Comparison of ENCODE assay signal across 30 mouse cellular contexts in the genomic region with DNA sequence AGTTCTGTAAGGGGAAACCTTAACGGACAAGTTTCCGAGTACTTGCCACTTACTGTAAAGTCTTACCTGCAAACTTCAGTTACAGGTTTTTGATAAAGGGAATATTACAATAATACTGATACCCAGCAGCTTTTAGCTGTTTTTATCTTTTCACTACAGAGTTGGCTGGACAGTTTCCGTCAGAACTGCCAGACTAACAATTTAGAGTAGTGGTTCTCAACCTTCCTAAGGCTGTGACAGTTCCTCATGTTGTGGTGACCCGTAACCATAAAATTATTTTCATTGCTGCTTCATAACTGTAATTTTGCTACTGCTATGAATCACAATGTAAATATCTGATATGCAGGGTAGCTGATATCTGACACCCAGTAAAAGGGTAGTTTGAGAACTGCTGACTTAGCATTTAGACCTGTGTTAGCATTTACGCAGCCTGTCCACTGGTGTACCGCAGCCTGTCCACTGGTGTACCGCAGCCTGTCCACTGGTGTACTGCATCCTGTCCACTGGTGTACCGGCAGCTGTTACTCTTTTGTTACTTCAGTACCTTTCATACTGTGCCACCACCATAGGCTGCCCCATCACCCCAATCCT.
DNase-seq lines count a peak whose midpoint lies in the region; ATAC-seq and TF ChIP-seq lines count a peak whose summit lies in the region.
"Had no signal": no experiment of that assay in that cellular context is flagged by ENCODE, and none has a peak within 500 bp of the region (broad histone marks: within the 10 kb centered on the region; RNA-seq: fewer than 3 reads in every experiment).

No protein-coding gene starts in this region.

- H3K9me3 ChIP-seq in stomach, postnatal 0 days (ENCODE audit: control insufficient read depth, low read length) = no peaks in the 10 kb centered on the region
- no peaks in the 10 kb centered on the region for H3K9me3 ChIP-seq in heart, embryonic 12.5 days (replicated peaks)
- H3K9me3 ChIP-seq: forebrain, embryonic 13.5 days; G1E; kidney, embryonic 15.5 days; limb, embryonic 12.5 days; liver, embryonic 15.5 days; lung, embryonic 15.5 days; neural tube, embryonic 15.5 days had no signal

- WGBS in stomach, postnatal 0 days = 63% methylated on average over 8 of the region's 8 CpGs
- 84% methylated on average over 8 of the region's 8 CpGs for WGBS in heart, embryonic 12.5 days

- no peak overlapping the region for H3ac ChIP-seq in C2C12 (ENCODE audit: control insufficient read depth, insufficient read length, low read depth)

- DNase-seq in CD4-positive, CD25-positive, alpha-beta regulatory T cell, adult 2 months (ENCODE audit: low read depth, low spot score) = peak; percentile 40
- no peak for DNase-seq in stomach, postnatal 0 days (ENCODE audit: low spot score)
- no peak for DNase-seq in right cerebral cortex, adult 2 months (ENCODE audit: low spot score in 2 of 2)
- DNase-seq: adrenal gland, postnatal 14 days; cerebellum, adult 11 months; cerebellum, adult 9-11 months; gastrocnemius, postnatal 14 days; heart, adult 18-20 months; kidney, adult 11 months; kidney, postnatal 25 days; lung, postnatal 36 days; retina, postnatal 1 day; spleen, adult 18-20 months; thymus, adult 18-20 months; thymus, postnatal 36 days had no signal

- TF ChIP-seq CTCF in C2C12 (IDR thresholded peaks at IDR 0.05; ENCODE audit: control insufficient read depth, insufficient read depth, insufficient read length) = no peak
- no peak for TF ChIP-seq CTCF in stomach, postnatal 0 days (IDR thresholded peaks at IDR 0.05; ENCODE audit: low read depth)

- no peak overlapping the region for H3K9ac ChIP-seq in stomach, postnatal 0 days (ENCODE audit: low read length)
- H3K9ac ChIP-seq in heart, embryonic 12.5 days = no peak overlapping the region
- H3K9ac ChIP-seq: forebrain, embryonic 13.5 days; hindbrain, embryonic 14.5 days; kidney, embryonic 15.5 days; limb, embryonic 12.5 days; liver, embryonic 15.5 days; lung, embryonic 15.5 days; neural tube, embryonic 15.5 days had no signal

- no peaks in the 10 kb centered on the region for H3K79me2 ChIP-seq in C2C12 (ENCODE audit: control insufficient read depth, insufficient read depth)

- no peaks in the 10 kb centered on the region for H3K79me3 ChIP-seq in C2C12 (ENCODE audit: low read depth)

- ATAC-seq in activated CD4-positive, CD25-positive, alpha-beta regulatory T cell, adult 4 months = peak; percentile 34
- ATAC-seq in stomach, postnatal 0 days (ENCODE audit: low FRiP score, low TSS enrichment) = peak; percentile 42; the same call in 1 of the 2 replicates
- no peak for ATAC-seq in heart, embryonic 12.5 days (ENCODE audit: insufficient number of reproducible peaks, low FRiP score)
- ATAC-seq: forebrain, embryonic 13.5 days; Patski had no signal

- no peak for TF ChIP-seq EP300 in stomach, postnatal 0 days (optimal IDR thresholded peaks at IDR 0.05)

- H3K27me3 ChIP-seq in C2C12 (ENCODE audit: control insufficient read depth, insufficient read depth, insufficient read length) = no peaks in the 10 kb centered on the region
- H3K27me3 ChIP-seq in stomach, postnatal 0 days (ENCODE audit: control insufficient read depth, insufficient read depth, low read length) = no peaks in the 10 kb centered on the region
- H3K27me3 ChIP-seq in heart, embryonic 12.5 days (replicated peaks) = no peaks in the 10 kb centered on the region
- H3K27me3 ChIP-seq: forebrain, embryonic 13.5 days; kidney, embryonic 15.5 days; limb, embryonic 12.5 days; liver, embryonic 15.5 days; neural tube, embryonic 15.5 days; Patski had no signal

- no peaks in the 10 kb centered on the region; the same call in 1 of the 2 replicates for H3K4me1 ChIP-seq in stomach, postnatal 0 days (replicated peaks; ENCODE audit: control insufficient read depth, insufficient read depth)
- 0 out of 2 replicates have a peak, but pooled peaks cover 5% of the 10 kb centered on the region for H3K4me1 ChIP-seq in heart, embryonic 12.5 days (replicated peaks)
- H3K4me1 ChIP-seq: forebrain, embryonic 13.5 days; kidney, embryonic 15.5 days; limb, embryonic 12.5 days; neural tube, embryonic 15.5 days had no signal

- H3K4me2 ChIP-seq in stomach, postnatal 0 days (replicated peaks; ENCODE audit: low read depth) = no peak overlapping the region
- no peak overlapping the region for H3K4me2 ChIP-seq in heart, embryonic 12.5 days
- H3K4me2 ChIP-seq: forebrain, embryonic 13.5 days; heart, embryonic 11.5 days; hindbrain, embryonic 14.5 days; kidney, embryonic 15.5 days; limb, embryonic 12.5 days; liver, embryonic 15.5 days; lung, embryonic 15.5 days; neural tube, embryonic 15.5 days had no signal

- H3K27ac ChIP-seq in stomach, postnatal 0 days (replicated peaks) = no peak overlapping the region
- no peak overlapping the region for H3K27ac ChIP-seq in heart, embryonic 12.5 days (ENCODE audit: poor library complexity, severe bottlenecking)
- H3K27ac ChIP-seq: forebrain, embryonic 13.5 days; hindbrain, embryonic 14.5 days; kidney, embryonic 15.5 days; layer of hippocampus, adult 2 months; left cerebral cortex, adult 2 months; limb, embryonic 12.5 days; liver, embryonic 15.5 days; lung, embryonic 15.5 days; neural tube, embryonic 15.5 days had no signal

- H3K36me3 ChIP-seq in C2C12 (ENCODE audit: control insufficient read depth, insufficient read depth) = no peaks in the 10 kb centered on the region
- H3K36me3 ChIP-seq in stomach, postnatal 0 days (ENCODE audit: control insufficient read depth, insufficient read depth, low read length) = no peaks in the 10 kb centered on the region
- H3K36me3 ChIP-seq in heart, embryonic 12.5 days = no peaks in the 10 kb centered on the region
- H3K36me3 ChIP-seq: kidney, embryonic 15.5 days; limb, embryonic 12.5 days; liver, embryonic 15.5 days; lung, embryonic 15.5 days; neural tube, embryonic 15.5 days had no signal

- no peak overlapping the region for H3K4me3 ChIP-seq in C2C12 (ENCODE audit: insufficient read depth, poor library complexity, severe bottlenecking)
- no peak overlapping the region for H3K4me3 ChIP-seq in stomach, postnatal 0 days (ENCODE audit: low read depth, low read length)
- H3K4me3 ChIP-seq in heart, embryonic 12.5 days = no peak overlapping the region
- H3K4me3 ChIP-seq: forebrain, embryonic 13.5 days; kidney, embryonic 15.5 days; layer of hippocampus, adult 2 months; left cerebral cortex, adult 2 months; limb, embryonic 12.5 days; liver, embryonic 15.5 days; lung, embryonic 15.5 days; neural tube, embryonic 15.5 days had no signal

TF ChIP-seq in C2C12, 6 proteins besides CTCF, POLR2A, EP300 and RAD21:
- peak; percentile 31 for TF ChIP-seq FOSL1 (IDR thresholded peaks at IDR 0.05; ENCODE audit: insufficient read depth, low read length, poor library complexity, severe bottlenecking)
- no peak for TF ChIP-seq CEBPB (IDR thresholded peaks at IDR 0.05; ENCODE audit: low read depth)
